Mouse (Mus musculus): Measurements from ENCODE around the gene Cebpa. TPM values are rescaled to one million over a fixed set of nuclear protein-coding genes. Genes with fewer than 3 reads are reported as not detected.

Cebpa gene
- total and polyA plus RNA-seq, 2 experiments from 2014 or later, result 0.20 to 3.5 TPM

- TF ChIP-seq CTCF (IDR thresholded peaks at IDR 0.05; ENCODE audit: low read depth), result no peak
- H3K4me3 ChIP-seq (ENCODE audit: low read depth, low read length), result no peak overlapping the region
- DNase-seq (ENCODE audit: low spot score) (no peak), ATAC-seq (ENCODE audit: insufficient read depth, low read depth) (no peak)
- H3K9me3 ChIP-seq (replicated peaks; ENCODE audit: control insufficient read depth, low read length), result no peaks in the 10 kb centered on the region
- H3K36me3 ChIP-seq (replicated peaks; ENCODE audit: control insufficient read depth, insufficient read depth, low read length), result no peaks in the 10 kb centered on the region
- no peak overlapping the region for H3K9ac ChIP-seq (replicated peaks; ENCODE audit: low read depth, low read length)
- H3K27me3 ChIP-seq (ENCODE audit: control insufficient read depth, insufficient read depth, low read length), result no peaks in the 10 kb centered on the region
- H3K4me1 ChIP-seq (ENCODE audit: control insufficient read depth, insufficient read depth), result 0 out of 2 replicates have a peak, but pooled peaks cover 3% of the 10 kb centered on the region
- 63% methylated on average over 7 of the region's 7 CpGs for WGBS
- no peak overlapping the region for H3K27ac ChIP-seq (ENCODE audit: low read depth)
- H3K4me2 ChIP-seq (ENCODE audit: low read depth, low read length), result no peak overlapping the region
Measured at GRCm38 (mm10) chr7:35106614-35107013, 12.5 kb upstream of the Cebpa start.

GRCm38 (mm10) chr7:35107630-35108029 lies 11.5 kb upstream of the Cebpa start:
- DNase-seq (ENCODE audit: low spot score), result no peak

GRCm38 (mm10) chr7:35108046-35108445 lies 11.0 kb upstream of the Cebpa start:
- TF ChIP-seq EP300 (IDR thresholded peaks at IDR 0.05; ENCODE audit: low read depth) (no peak), CTCF (IDR thresholded peaks at IDR 0.05; ENCODE audit: low read depth) (no peak)
- Histone ChIP-seq H3K27me3 (ENCODE audit: control insufficient read depth, insufficient read depth, low read length) (no peaks in the 10 kb centered on the region), H3K36me3 (replicated peaks; ENCODE audit: control insufficient read depth, insufficient read depth, low read length) (no peaks in the 10 kb centered on the region), H3K9ac (replicated peaks; ENCODE audit: low read depth, low read length) (no peak overlapping the region), H3K9me3 (replicated peaks; ENCODE audit: control insufficient read depth, low read length) (no peaks in the 10 kb centered on the region), H3K4me1 (ENCODE audit: control insufficient read depth, insufficient read depth) (0 out of 2 replicates have a peak, but pooled peaks cover 3% of the 10 kb centered on the region), H3K4me3 (ENCODE audit: low read depth, low read length) (no peak overlapping the region), H3K4me2 (ENCODE audit: low read depth, low read length) (no peak overlapping the region), H3K27ac (ENCODE audit: low read depth) (no peak overlapping the region)
- no peak for DNase-seq (ENCODE audit: low spot score)
- WGBS, result 13% methylated on average over 2 of the region's 2 CpGs
- no peak for ATAC-seq (ENCODE audit: insufficient read depth, low read depth)

More at GRCm38 (mm10) chr7:35107630-35108029, 11.5 kb upstream of the Cebpa start:
- 15% methylated on average over 3 of the region's 3 CpGs for WGBS
- H3K4me3 ChIP-seq (ENCODE audit: low read depth, low read length), result no peak overlapping the region
- no peak for TF ChIP-seq EP300 (IDR thresholded peaks at IDR 0.05; ENCODE audit: low read depth)
- TF ChIP-seq CTCF (IDR thresholded peaks at IDR 0.05; ENCODE audit: low read depth), result no peak
- H3K9me3 ChIP-seq (replicated peaks; ENCODE audit: control insufficient read depth, low read length), result no peaks in the 10 kb centered on the region
- H3K4me1 ChIP-seq (ENCODE audit: control insufficient read depth, insufficient read depth), result 0 out of 2 replicates have a peak, but pooled peaks cover 3% of the 10 kb centered on the region
- H3K27me3 ChIP-seq (ENCODE audit: control insufficient read depth, insufficient read depth, low read length), result no peaks in the 10 kb centered on the region
- no peaks in the 10 kb centered on the region for H3K36me3 ChIP-seq (replicated peaks; ENCODE audit: control insufficient read depth, insufficient read depth, low read length)
- no peak overlapping the region for H3K4me2 ChIP-seq (ENCODE audit: low read depth, low read length)
- no peak overlapping the region for H3K9ac ChIP-seq (replicated peaks; ENCODE audit: low read depth, low read length)
- H3K27ac ChIP-seq (ENCODE audit: low read depth), result no peak overlapping the region
- no peak for ATAC-seq (ENCODE audit: insufficient read depth, low read depth)

GRCm38 (mm10) chr7:35108663-35109062 lies 10.4 kb upstream of the Cebpa start:
- no peaks in the 10 kb centered on the region for H3K9me3 ChIP-seq (replicated peaks; ENCODE audit: control insufficient read depth, low read length)
- no peak for TF ChIP-seq CTCF (IDR thresholded peaks at IDR 0.05; ENCODE audit: low read depth)
- TF ChIP-seq EP300 (IDR thresholded peaks at IDR 0.05; ENCODE audit: low read depth), result no peak
- no peak overlapping the region for H3K9ac ChIP-seq (replicated peaks; ENCODE audit: low read depth, low read length)
- WGBS, result 65% methylated on average over 6 of the region's 6 CpGs
- no peak overlapping the region for H3K4me3 ChIP-seq (ENCODE audit: low read depth, low read length)
- no peak overlapping the region for H3K4me2 ChIP-seq (ENCODE audit: low read depth, low read length)
- H3K27me3 ChIP-seq (ENCODE audit: control insufficient read depth, insufficient read depth, low read length), result no peaks in the 10 kb centered on the region
- H3K4me1 ChIP-seq (ENCODE audit: control insufficient read depth, insufficient read depth), result 0 out of 2 replicates have a peak, but pooled peaks cover 3% of the 10 kb centered on the region
- no peak for DNase-seq (ENCODE audit: low spot score)
- no peak overlapping the region for H3K27ac ChIP-seq (ENCODE audit: low read depth)
- ATAC-seq (ENCODE audit: insufficient read depth, low read depth), result no peak
- H3K36me3 ChIP-seq (replicated peaks; ENCODE audit: control insufficient read depth, insufficient read depth, low read length), result no peaks in the 10 kb centered on the region

- no peak for TF ChIP-seq EP300 (IDR thresholded peaks at IDR 0.05; ENCODE audit: low read depth)
- TF ChIP-seq CTCF (IDR thresholded peaks at IDR 0.05; ENCODE audit: low read depth), result no peak
Measured at GRCm38 (mm10) chr7:35113136-35113535, 6.0 kb upstream of the Cebpa start.

GRCm38 (mm10) chr7:35113721-35114120 lies 5.4 kb upstream of the Cebpa start:
- Histone ChIP-seq H3K36me3 (replicated peaks; ENCODE audit: control insufficient read depth, insufficient read depth, low read length) (no peaks in the 10 kb centered on the region), H3K4me3 (ENCODE audit: low read depth, low read length) (no peak overlapping the region), H3K9ac (replicated peaks; ENCODE audit: low read depth, low read length) (no peak overlapping the region), H3K4me2 (ENCODE audit: low read depth, low read length) (no peak overlapping the region), H3K27ac (ENCODE audit: low read depth) (no peak overlapping the region), H3K4me1 (ENCODE audit: control insufficient read depth, insufficient read depth) (peaks cover 6% of the 10 kb centered on the region; the same call in 1 of the 2 replicates), H3K27me3 (ENCODE audit: control insufficient read depth, insufficient read depth, low read length) (peaks cover 26% of the 10 kb centered on the region), H3K9me3 (replicated peaks; ENCODE audit: control insufficient read depth, low read length) (no peaks in the 10 kb centered on the region)
- WGBS, result 56% methylated on average over 5 of the region's 5 CpGs
- ATAC-seq (ENCODE audit: insufficient read depth, low read depth), result no peak
- no peak for TF ChIP-seq EP300 (IDR thresholded peaks at IDR 0.05; ENCODE audit: low read depth)
- no peak for TF ChIP-seq CTCF (IDR thresholded peaks at IDR 0.05; ENCODE audit: low read depth)
- no peak for DNase-seq (ENCODE audit: low spot score)

More at GRCm38 (mm10) chr7:35113136-35113535, 6.0 kb upstream of the Cebpa start:
- Histone ChIP-seq H3K4me2 (ENCODE audit: low read depth, low read length) (no peak overlapping the region), H3K27me3 (ENCODE audit: control insufficient read depth, insufficient read depth, low read length) (peaks cover 25% of the 10 kb centered on the region), H3K9ac (replicated peaks; ENCODE audit: low read depth, low read length) (no peak overlapping the region), H3K4me3 (ENCODE audit: low read depth, low read length) (no peak overlapping the region), H3K9me3 (replicated peaks; ENCODE audit: control insufficient read depth, low read length) (no peaks in the 10 kb centered on the region), H3K27ac (ENCODE audit: low read depth) (no peak overlapping the region), H3K4me1 (ENCODE audit: control insufficient read depth, insufficient read depth) (peaks cover 6% of the 10 kb centered on the region; the same call in 1 of the 2 replicates), H3K36me3 (replicated peaks; ENCODE audit: control insufficient read depth, insufficient read depth, low read length) (no peaks in the 10 kb centered on the region)
- no peak for DNase-seq (ENCODE audit: low spot score)
- no peak for ATAC-seq (ENCODE audit: insufficient read depth, low read depth)
- WGBS, result 46% methylated on average over 4 of the region's 4 CpGs

Data from heart, postnatal 0 days (tissue).